Mouse (Mus musculus) ovary, adult 18-20 months (tissue): ENCODE data around the gene Bicral.
A peak's percentile ranks its signal among the peaks of the same experiment; 100 is the strongest.

Source experiments
- DNase-seq: peaks from one replicate; pipeline ENCODE4 v3.0.0; 2022; ENCODE audit warnings: low spot score, mixed read lengths

The Bicral gene

GRCm38 (mm10) chr17:46857903-46858748, at the start of gene Bicral:
TSS of gene Bicral (minus strand) at chr17:46858482.
- DNase-seq, result peak; percentile 51

- DNase-seq, result peak; percentile 42
Measured at GRCm38 (mm10) chr17:46903876-46904490, 45.7 kb upstream of the Bicral start.

GRCm38 (mm10) chr17:46900941-46901340, 42.7 kb upstream of the Bicral start:
- DNase-seq, result no peak

- no peak for DNase-seq
Measured at GRCm38 (mm10) chr17:46897221-46897950, 39.1 kb upstream of the Bicral start.

- DNase-seq, result no peak
Measured at GRCm38 (mm10) chr17:46895426-46895825, 37.1 kb upstream of the Bicral start.

GRCm38 (mm10) chr17:46890843-46891594, 32.7 kb upstream of the Bicral start:
- peak; percentile 25 for DNase-seq

GRCm38 (mm10) chr17:46890116-46890815, 32.0 kb upstream of the Bicral start, which contains the start of gene Tbcc:
TSS of gene Tbcc (plus strand) at chr17:46890684.
- peak; percentile 96 for DNase-seq

- DNase-seq, result peak; percentile 67
Measured at GRCm38 (mm10) chr17:46889450-46890084, 31.3 kb upstream of the Bicral start.

- DNase-seq, result no peak
Measured at GRCm38 (mm10) chr17:46888511-46889212, 30.4 kb upstream of the Bicral start.

- no peak for DNase-seq
Measured at GRCm38 (mm10) chr17:46885910-46886643, 27.8 kb upstream of the Bicral start.

- DNase-seq, result no peak
Measured at GRCm38 (mm10) chr17:46885218-46885909, 27.1 kb upstream of the Bicral start.

- DNase-seq, result no peak
Measured at GRCm38 (mm10) chr17:46884766-46885165, 26.5 kb upstream of the Bicral start.

GRCm38 (mm10) chr17:46883107-46883506, 24.8 kb upstream of the Bicral start:
- DNase-seq, result no peak

- no peak for DNase-seq
Measured at GRCm38 (mm10) chr17:46881728-46882127, 23.4 kb upstream of the Bicral start.

- no peak for DNase-seq
Measured at GRCm38 (mm10) chr17:46880322-46880721, 22.0 kb upstream of the Bicral start.

- DNase-seq, result no peak
Measured at GRCm38 (mm10) chr17:46879841-46880311, 21.6 kb upstream of the Bicral start.

- DNase-seq, result no peak
Measured at GRCm38 (mm10) chr17:46877061-46877460, 18.8 kb upstream of the Bicral start.

GRCm38 (mm10) chr17:46876371-46876950, 18.2 kb upstream of the Bicral start:
- DNase-seq, result no peak
